Mouse (Mus musculus) liver, embryonic 16.5 days (tissue): ENCODE data around the gene Abhd11. TPM values are rescaled to one million over a fixed set of nuclear protein-coding genes. Genes with fewer than 3 reads are reported as not detected.

Experiments
- ATAC-seq: fragments of 200-750 bp; cut with Nextera tagmentation; 2 replicates; pipeline ENCODE4 v1.8.0; 2017; ENCODE audit warnings: low read depth, mild to moderate bottlenecking, moderate number of reproducible peaks, moderate library complexity
- H3K27ac ChIP-seq: fragments of 300-500 bp; sonication (generic); 2 replicates; pipeline ENCODE4 v1.5.1; 2014; ENCODE audit warnings: mild to moderate bottlenecking, low read length
- H3K27me3 ChIP-seq: fragments of 300-500 bp; sonication (generic); 2 replicates; pipeline ENCODE4 v1.6.1; 2014; ENCODE audit warnings: low read depth, low read length, mixed read lengths; ENCODE audit not compliant: control insufficient read depth, insufficient read depth
- H3K36me3 ChIP-seq: fragments of 300-500 bp; sonication (generic); 2 replicates; pipeline ENCODE4 v1.6.1; 2014; ENCODE audit warnings: mild to moderate bottlenecking; ENCODE audit not compliant: control insufficient read depth, insufficient read depth
- H3K4me1 ChIP-seq: fragments of 300-500 bp; sonication (generic); 2 replicates; pipeline ENCODE4 v1.6.1; 2014; ENCODE audit warnings: low read depth, low read length, mixed read lengths; ENCODE audit not compliant: control insufficient read depth
- H3K4me2 ChIP-seq: fragments of 300-500 bp; sonication (generic); 2 replicates; pipeline ENCODE4 v1.6.1; 2014; ENCODE audit warnings: low read depth, low read length, mixed read lengths
- H3K4me3 ChIP-seq: fragments of 300-500 bp; sonication (generic); 2 replicates; pipeline ENCODE4 v1.5.1; 2014; ENCODE audit warnings: low read depth, mild to moderate bottlenecking, low read length
- H3K9ac ChIP-seq: fragments of 300-500 bp; sonication (generic); 2 replicates; pipeline ENCODE4 v1.6.1; 2014; ENCODE audit warnings: low read depth, low read length
- H3K9me3 ChIP-seq: fragments of 300-500 bp; sonication (generic); replicated peaks from 2 replicates; pipeline ENCODE4 v1.6.1; 2016; ENCODE audit warnings: low read length; ENCODE audit not compliant: control insufficient read depth
- WGBS: fragments of 180-500 bp; shearing (Covaris S2); extraction: QIAGEN DNeasy Blood & Tissue Kit; methylation state at CpG from one replicate; pipeline ENCODE4 v1.1.7; 2014; ENCODE audit not compliant: insufficient replicate concordance; 5-methylcytosine and 5-hydroxymethylcytosine counted together
- polyA plus RNA-seq: library from polyadenylated mRNA; unstranded; fragments of >200 nt; fragmentation: Nextera tagmentation; extraction: Ambion mirVana; gene quantifications from 2 replicates; pipeline ENCODE4 v1.2.1, GENCODE M21; 2015

The Abhd11 gene
- polyA plus RNA-seq, 1 experiment from 2014 or later = 26.6 TPM

- Histone ChIP-seq H3K4me3 (no peak overlapping the region), H3K9ac (no peak overlapping the region), H3K4me2 (no peak overlapping the region), H3K27ac (no peak overlapping the region), H3K36me3 (no peaks in the 10 kb centered on the region), H3K9me3 (no peaks in the 10 kb centered on the region), H3K27me3 (no peaks in the 10 kb centered on the region), H3K4me1 (peaks cover 28% of the 10 kb centered on the region)
- ATAC-seq = no peak
- WGBS = 57% methylated on average over 8 of the region's 8 CpGs
These were observed 38.3 kb upstream of the Abhd11 start for GRCm38 (mm10) chr5:134970671-134971070.

GRCm38 (mm10) chr5:134973081-134973480 is 35.9 kb upstream of the Abhd11 start:
- no peak overlapping the region for H3K4me3 ChIP-seq
- peaks cover 32% of the 10 kb centered on the region for H3K4me1 ChIP-seq
- no peaks in the 10 kb centered on the region for H3K9me3 ChIP-seq
- ATAC-seq = no peak
- no peak overlapping the region for H3K9ac ChIP-seq
- no peaks in the 10 kb centered on the region for H3K27me3 ChIP-seq
- H3K27ac ChIP-seq = no peak overlapping the region
- H3K4me2 ChIP-seq = no peak overlapping the region
- H3K36me3 ChIP-seq = no peaks in the 10 kb centered on the region

GRCm38 (mm10) chr5:134973526-134973925 is 35.4 kb upstream of the Abhd11 start:
- Histone ChIP-seq H3K9me3 (no peaks in the 10 kb centered on the region), H3K4me1 (peaks cover 32% of the 10 kb centered on the region), H3K9ac (no peak overlapping the region), H3K27ac (0 out of 2 replicates have a peak overlapping the region, but pooled peaks have one; percentile 6), H3K36me3 (no peaks in the 10 kb centered on the region), H3K4me2 (no peak overlapping the region), H3K4me3 (no peak overlapping the region), H3K27me3 (no peaks in the 10 kb centered on the region)
- no peak for ATAC-seq
- WGBS = 75% methylated on average over 7 of the region's 7 CpGs

- Histone ChIP-seq H3K9me3 (no peaks in the 10 kb centered on the region), H3K4me2 (peak overlapping the region; percentile 26; the same call in 1 of the 2 replicates), H3K4me1 (peaks cover 32% of the 10 kb centered on the region), H3K9ac (no peak overlapping the region), H3K27ac (no peak overlapping the region), H3K36me3 (no peaks in the 10 kb centered on the region), H3K4me3 (no peak overlapping the region), H3K27me3 (no peaks in the 10 kb centered on the region)
- peak; percentile 63 for ATAC-seq
- 8% methylated on average over 7 of the region's 7 CpGs for WGBS
These were observed 34.7 kb upstream of the Abhd11 start for GRCm38 (mm10) chr5:134974294-134974693.

GRCm38 (mm10) chr5:134974921-134975320 is 34.0 kb upstream of the Abhd11 start:
- H3K36me3 ChIP-seq = no peaks in the 10 kb centered on the region
- H3K9me3 ChIP-seq = no peaks in the 10 kb centered on the region
- no peak overlapping the region for H3K4me3 ChIP-seq
- peaks cover 32% of the 10 kb centered on the region for H3K4me1 ChIP-seq
- H3K9ac ChIP-seq = no peak overlapping the region
- WGBS = 9% methylated on average over 2 of the region's 2 CpGs
- H3K4me2 ChIP-seq = no peak overlapping the region; the same call in 1 of the 2 replicates
- no peak overlapping the region for H3K27ac ChIP-seq
- no peak for ATAC-seq
- no peaks in the 10 kb centered on the region for H3K27me3 ChIP-seq

- Histone ChIP-seq H3K4me3 (no peak overlapping the region), H3K27ac (peak overlapping the region; percentile 59), H3K4me1 (peaks cover 35% of the 10 kb centered on the region), H3K36me3 (no peaks in the 10 kb centered on the region), H3K9me3 (no peaks in the 10 kb centered on the region), H3K27me3 (no peaks in the 10 kb centered on the region), H3K4me2 (peak overlapping the region; percentile 32; the same call in 1 of the 2 replicates), H3K9ac (peak overlapping the region; percentile 37)
- 21% methylated on average over 2 of the region's 2 CpGs for WGBS
- peak; percentile 77 for ATAC-seq
These were observed 32.8 kb upstream of the Abhd11 start for GRCm38 (mm10) chr5:134976164-134976563.

- ATAC-seq = peak; percentile 36
- H3K27me3 ChIP-seq = no peaks in the 10 kb centered on the region
- no peaks in the 10 kb centered on the region for H3K36me3 ChIP-seq
- H3K27ac ChIP-seq = peak overlapping the region; percentile 59
- peak overlapping the region; percentile 32; the same call in 1 of the 2 replicates for H3K4me2 ChIP-seq
- no peak overlapping the region for H3K4me3 ChIP-seq
- peaks cover 35% of the 10 kb centered on the region for H3K4me1 ChIP-seq
- 37% methylated on average over 14 of the region's 14 CpGs for WGBS
- no peaks in the 10 kb centered on the region for H3K9me3 ChIP-seq
- peak overlapping the region; percentile 37 for H3K9ac ChIP-seq
These were observed 32.2 kb upstream of the Abhd11 start for GRCm38 (mm10) chr5:134976577-134977250.

- Histone ChIP-seq H3K9ac (no peak overlapping the region), H3K36me3 (no peaks in the 10 kb centered on the region), H3K9me3 (no peaks in the 10 kb centered on the region), H3K27me3 (no peaks in the 10 kb centered on the region), H3K4me2 (no peak overlapping the region), H3K4me3 (no peak overlapping the region), H3K4me1 (peaks cover 35% of the 10 kb centered on the region), H3K27ac (no peak overlapping the region)
- no peak for ATAC-seq
- WGBS = 31% methylated on average over 4 of the region's 4 CpGs
These were observed 31.1 kb upstream of the Abhd11 start for GRCm38 (mm10) chr5:134977837-134978236.

- Histone ChIP-seq H3K4me3 (no peak overlapping the region), H3K4me2 (peak overlapping the region; percentile 10; the same call in 1 of the 2 replicates), H3K4me1 (peaks cover 16% of the 10 kb centered on the region), H3K27me3 (peaks cover 25% of the 10 kb centered on the region), H3K36me3 (no peaks in the 10 kb centered on the region), H3K27ac (no peak overlapping the region), H3K9me3 (no peaks in the 10 kb centered on the region), H3K9ac (no peak overlapping the region)
- peak; percentile 39 for ATAC-seq
- WGBS = 33% methylated on average over 10 of the region's 10 CpGs
These were observed 27.8 kb upstream of the Abhd11 start for GRCm38 (mm10) chr5:134981149-134981548.
